Comparison of ENCODE assay signal across 8 mouse cellular contexts in the genomic region with DNA sequence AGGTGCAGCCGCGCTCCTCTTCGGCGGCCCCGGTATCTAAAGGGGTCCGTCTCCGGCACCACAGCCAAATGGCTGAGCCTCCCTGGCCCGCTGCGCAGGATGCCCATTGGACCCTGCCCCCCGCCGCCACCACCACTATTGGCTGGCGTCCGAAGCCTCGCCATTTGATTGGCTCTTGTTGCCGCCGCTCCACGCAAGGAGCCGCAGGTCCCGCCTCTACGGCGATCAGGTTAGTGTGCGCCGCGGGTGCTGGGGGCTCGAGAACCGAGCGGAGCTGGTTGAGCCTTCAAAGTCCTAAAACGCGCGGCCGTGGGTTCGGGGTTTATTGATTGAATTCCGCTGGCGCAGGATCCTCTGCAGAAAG. TPM values are rescaled to one million over a fixed set of nuclear protein-coding genes. Genes with fewer than 3 reads are reported as not detected.
DNase-seq lines count a peak whose midpoint lies in the region; ATAC-seq and TF ChIP-seq lines count a peak whose summit lies in the region.

A gene (plus strand): TSS at position 171 of the 364 bp plus-strand sequence.

- no peaks in the 10 kb centered on the region for H3K27me3 ChIP-seq in kidney, embryonic 15.5 days

- H3K9me3 ChIP-seq in kidney, embryonic 15.5 days (replicated peaks): no peaks in the 10 kb centered on the region

- ATAC-seq in kidney, embryonic 15.5 days (replicated peaks; ENCODE audit: low FRiP score): peak; percentile 89
- ATAC-seq in monocyte, adult 5-6 weeks (replicated peaks; ENCODE audit: insufficient number of reproducible peaks, low FRiP score, low TSS enrichment, poor library complexity, severe bottlenecking): peak; percentile 88

- DNase-seq in A20 (ENCODE audit: low read depth, low spot score) (peak; percentile 98), liver (peak; percentile 97)
- DNase-seq in heart, adult 9 months (ENCODE audit: low spot score in 2 of 2): peak; percentile 98
- DNase-seq in spleen, postnatal 4 days (ENCODE audit: low spot score in 2 of 2): peak; percentile 99

- peak within 1 kb of the TSS; percentile 97 for H3K9ac ChIP-seq in kidney, embryonic 15.5 days

- TF ChIP-seq POLR2A in bone marrow macrophage, adult 2 months (IDR thresholded peaks at IDR 0.05; ENCODE audit: borderline replicate concordance, low read depth, low read length): no peak
- TF ChIP-seq POLR2A in embryonic fibroblast, embryonic 13.5 days (IDR thresholded peaks at IDR 0.05; ENCODE audit: low read depth, low read length): peak; percentile 67; the same call in 1 of the 2 replicates

- peak within 1 kb of the TSS; percentile 84 for H3K4me2 ChIP-seq in kidney, embryonic 15.5 days

- no peak for TF ChIP-seq CTCF in bone marrow macrophage, adult 2 months (IDR thresholded peaks at IDR 0.05; ENCODE audit: low read depth, low read length)
- TF ChIP-seq CTCF in embryonic fibroblast, embryonic 13.5 days (IDR thresholded peaks at IDR 0.05; ENCODE audit: borderline replicate concordance, insufficient read depth, low read length): no peak

- no peaks in the 10 kb centered on the region for H3K36me3 ChIP-seq in kidney, embryonic 15.5 days

- H3K4me3 ChIP-seq in bone marrow macrophage, adult 2 months (ENCODE audit: insufficient read depth, low read length): peak within 1 kb of the TSS; percentile 95
- peak within 1 kb of the TSS; percentile 87 for H3K4me3 ChIP-seq in embryonic fibroblast, embryonic 13.5 days (ENCODE audit: insufficient read depth, low read length)
- peak within 1 kb of the TSS; percentile 85 for H3K4me3 ChIP-seq in kidney, embryonic 15.5 days (replicated peaks)

- WGBS in kidney, embryonic 15.5 days: under 1% methylated on average over 34 of the region's 34 CpGs

- peak within 1 kb of the TSS; percentile 97 for H3K27ac ChIP-seq in bone marrow macrophage, adult 2 months (ENCODE audit: insufficient read depth, low read depth, low read length)
- peak within 1 kb of the TSS; percentile 96 for H3K27ac ChIP-seq in embryonic fibroblast, embryonic 13.5 days (ENCODE audit: insufficient read depth, low read length)
- peak within 1 kb of the TSS; percentile 100 for H3K27ac ChIP-seq in kidney, embryonic 15.5 days

- peaks cover 12% of the 10 kb centered on the region for H3K4me1 ChIP-seq in bone marrow macrophage, adult 2 months (ENCODE audit: control insufficient read depth, insufficient read depth, low read length)
- no peaks in the 10 kb centered on the region for H3K4me1 ChIP-seq in embryonic fibroblast, embryonic 13.5 days (ENCODE audit: control insufficient read depth, insufficient read depth, low read length)
- peaks cover 25% of the 10 kb centered on the region for H3K4me1 ChIP-seq in kidney, embryonic 15.5 days

RNA-seq across cellular contexts. Expression of the gene that starts here (rescaled TPM):
- polyA plus RNA-seq in bone marrow macrophage, adult 2 months (2012; ENCODE audit: insufficient read depth, insufficient read length, missing spikeins): 351 and 354 TPM in 2 replicates
- polyA plus RNA-seq in embryonic fibroblast, embryonic 13.5 days (2011; ENCODE audit: insufficient read length, low read depth, missing spikeins): 352 and 487 TPM in 2 replicates
- 217 and 225 TPM in 2 replicates for polyA plus RNA-seq in kidney, embryonic 15.5 days (2015; fragmentation: Nextera tagmentation; extraction: Ambion mirVana)
- 648 to 883 TPM (median 742 TPM) in 3 replicates for total RNA-seq in monocyte, adult 5-6 weeks (2017)

Comparison
In these comparisons a context has a peak if more than half of its experiments do, and no peak if none do; other contexts are left out.
1. Peak in every context shown above with its lines: DNase-seq, ATAC-seq, H3K4me3 ChIP-seq and H3K27ac ChIP-seq.